Mouse (Mus musculus) lung, adult 2 months (tissue): ENCODE results near the gene Foxd4. TPM values are rescaled to one million over a fixed set of nuclear protein-coding genes. Genes with fewer than 3 reads are reported as not detected.
"Not testable (repeated sequence)": the region's sequence is repeated elsewhere in the genome, so short reads cannot be mapped to it uniquely, and the experiment has no call there.

Experiments used
- DNase-seq: peaks from one replicate; pipeline ENCODE4 v3.0.0; 2022
- H3K4me1 ChIP-seq: fragments of 200-500 bp; 2 replicates; pipeline ENCODE4 v1.6.1; 2011; ENCODE audit warnings: low read length; ENCODE audit not compliant: control insufficient read depth, insufficient read depth
- H3K4me3 ChIP-seq: fragments of 200-500 bp; replicated peaks from 2 replicates; pipeline ENCODE3; 2011; ENCODE audit warnings: low read depth, mild to moderate bottlenecking, control low read depth, low read length; ENCODE audit errors: extremely low read depth
- CTCF ChIP-seq: fragments of 200-500 bp; IDR thresholded peaks from 2 replicates; pipeline ENCODE4 v1.5.1; 2011; ENCODE audit warnings: mild to moderate bottlenecking, low read length, control low read depth; ENCODE audit not compliant: insufficient read depth
- POLR2A ChIP-seq: fragments of 200-500 bp; IDR thresholded peaks from 2 replicates; pipeline ENCODE4 v1.6.1; 2011; ENCODE audit warnings: low read depth, mild to moderate bottlenecking, control low read depth, low read length, borderline replicate concordance; ENCODE audit errors: extremely low read depth
- WGBS: fragments of 180-500 bp; shearing (Covaris S2); methylation state at CpG from one replicate; pipeline ENCODE4 v1.1.7; 2018; 5-methylcytosine and 5-hydroxymethylcytosine counted together
- polyA plus RNA-seq: library from polyadenylated mRNA; depleted of rRNA; stranded (reverse); fragments of >200 nt; gene quantifications from 2 replicates; pipeline ENCODE4 v1.2.3, GENCODE M21; 2012

The Foxd4 gene
- polyA plus RNA-seq, 1 experiment = 0.28 TPM

GRCm38 (mm10) chr19:24901666-24902065 lies 669 bp upstream of the Foxd4 start:
- no peak for DNase-seq
- H3K4me1 ChIP-seq = no peaks in the 10 kb centered on the region
- WGBS = 12% methylated on average over 3 of the region's 3 CpGs
- no peak for TF ChIP-seq POLR2A
- no peak for TF ChIP-seq CTCF
- H3K4me3 ChIP-seq = no peak overlapping the region

GRCm38 (mm10) chr19:24899578-24900544 lies 1.1 kb downstream of the Foxd4 start:
- TF ChIP-seq POLR2A (no peak), CTCF (no peak)
- peak; percentile 12 for DNase-seq
- 1% methylated on average over 84 of the region's 84 CpGs for WGBS
- no peaks in the 10 kb centered on the region for H3K4me1 ChIP-seq
- H3K4me3 ChIP-seq = no peak overlapping the region

GRCm38 (mm10) chr19:24898737-24899577 lies 2.0 kb downstream of the Foxd4 start:
- peak; percentile 11 for DNase-seq
- no peak overlapping the region for H3K4me3 ChIP-seq
- TF ChIP-seq CTCF = no peak
- TF ChIP-seq POLR2A = no peak
- 8% methylated on average over 34 of the region's 34 CpGs for WGBS
- H3K4me1 ChIP-seq = no peaks in the 10 kb centered on the region

- DNase-seq = no peak
- WGBS = 5% methylated on average over 20 of the region's 20 CpGs
- TF ChIP-seq CTCF = no peak
- no peak for TF ChIP-seq POLR2A
- no peak overlapping the region for H3K4me3 ChIP-seq
- H3K4me1 ChIP-seq = no peaks in the 10 kb centered on the region
These were observed 2.9 kb downstream of the Foxd4 start for GRCm38 (mm10) chr19:24897896-24898736.

DNA sequence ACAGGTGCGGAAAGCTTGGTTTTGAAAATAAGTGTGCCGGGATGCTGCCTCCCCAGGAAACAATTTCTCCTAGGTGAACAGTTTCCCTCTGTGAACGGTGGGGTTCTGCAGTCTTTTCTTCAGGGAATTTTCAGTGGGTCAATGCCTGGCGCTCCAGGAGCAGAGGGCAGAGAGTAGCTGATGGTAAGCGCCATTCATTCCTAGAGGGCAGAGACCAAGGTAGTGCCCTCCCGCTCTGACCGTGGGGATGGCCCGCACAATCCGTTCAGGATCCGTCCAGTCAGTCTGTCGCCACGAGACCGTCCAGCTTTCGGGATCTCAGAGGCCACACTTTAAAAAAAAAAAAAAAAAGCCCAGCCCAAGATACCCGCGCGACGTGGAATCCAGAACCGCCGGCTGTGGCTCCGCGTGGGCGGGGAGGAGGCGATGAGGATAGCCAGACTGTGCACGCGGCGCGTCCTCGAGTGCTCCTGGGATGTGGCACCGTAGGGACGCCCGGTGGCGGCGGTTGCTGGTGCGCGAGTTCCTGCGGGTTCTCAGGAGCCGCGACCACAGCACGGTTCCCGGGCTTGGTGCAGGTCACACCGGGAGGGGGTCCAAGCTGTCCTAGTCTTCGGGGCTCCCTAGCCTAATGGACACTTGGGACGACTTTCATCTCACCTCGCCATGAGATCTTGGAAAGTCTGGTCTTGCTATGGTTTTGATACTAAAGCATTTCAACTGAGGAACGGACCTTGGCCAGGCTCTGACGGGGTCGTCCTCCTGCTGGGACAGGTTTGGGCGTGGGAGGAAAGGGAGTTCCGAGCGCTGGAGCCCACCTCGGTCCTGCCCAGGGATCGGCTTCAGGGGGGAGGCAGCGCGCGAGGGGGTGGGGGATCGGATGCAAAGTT lies 3.7 kb downstream of the Foxd4 start:
- no peak for DNase-seq
- TF ChIP-seq POLR2A = no peak
- no peak for TF ChIP-seq CTCF
- 4% methylated on average over 57 of the region's 57 CpGs for WGBS
- Histone ChIP-seq H3K4me1 (no peaks in the 10 kb centered on the region), H3K4me3 (no peak overlapping the region)

- no peak for DNase-seq
- WGBS = 20% methylated on average over 4 of the region's 4 CpGs
- Histone ChIP-seq H3K4me3 (no peak overlapping the region), H3K4me1 (no peaks in the 10 kb centered on the region)
- no peak for TF ChIP-seq CTCF
- no peak for TF ChIP-seq POLR2A
These were observed 4.5 kb downstream of the Foxd4 start for GRCm38 (mm10) chr19:24896536-24896935.

GRCm38 (mm10) chr19:24886888-24887287 lies 14.1 kb downstream of the Foxd4 start:
- TF ChIP-seq CTCF (no peak), POLR2A (no peak)
- Histone ChIP-seq H3K4me1 (no peaks in the 10 kb centered on the region), H3K4me3 (no peak overlapping the region)
- no peak for DNase-seq
- 64% methylated on average over 3 of the region's 3 CpGs for WGBS

GRCm38 (mm10) chr19:24885504-24885903 lies 15.5 kb downstream of the Foxd4 start:
- Histone ChIP-seq H3K4me3 (no peak overlapping the region), H3K4me1 (no peaks in the 10 kb centered on the region)
- 9% methylated on average over 5 of the region's 5 CpGs for WGBS
- TF ChIP-seq POLR2A (no peak), CTCF (peak; percentile 78)
- DNase-seq = peak; percentile 23

GRCm38 (mm10) chr19:24881237-24881636 lies 19.8 kb downstream of the Foxd4 start:
- Histone ChIP-seq H3K4me1 (no peaks in the 10 kb centered on the region), H3K4me3 (no peak overlapping the region)
- 52% methylated on average over 4 of the region's 4 CpGs for WGBS
- TF ChIP-seq CTCF = no peak
- no peak for TF ChIP-seq POLR2A
- no peak for DNase-seq

GRCm38 (mm10) chr19:24875129-24875870 lies 25.7 kb downstream of the Foxd4 start, which contains the start of gene Gm10053:
Gm10053 (plus strand) TSS chr19:24875686.
- not testable (repeated sequence) for H3K4me1 ChIP-seq, DNase-seq, H3K4me3 ChIP-seq
- WGBS = 67% methylated on average over 23 of the region's 26 CpGs
